Mouse (Mus musculus) mature B cell (primary cell): ENCODE results near the gene Havcr2.

Experiments
- in situ Hi-C: fragments of 300-500 bp; cut with MboI; formaldehyde crosslinking; loops from 2 replicates; pipeline ENCODE4 v1.14.3; 2019

The Havcr2 gene

GRCm38 (mm10) chr11:46454453-46455045, at the start of gene Havcr2:
Gene Havcr2, plus strand, starts transcription at chr11:46454935.
- in situ Hi-C loops = no loop called here

GRCm38 (mm10) chr11:46404986-46405385, 49.7 kb upstream of the Havcr2 start:
- in situ Hi-C loops = no loop called here

GRCm38 (mm10) chr11:46406721-46407120, 48.0 kb upstream of the Havcr2 start:
- in situ Hi-C loops = no loop called here

- in situ Hi-C loops = no loop called here
These were observed 44.6 kb upstream of the Havcr2 start for GRCm38 (mm10) chr11:46410018-46410563.

- in situ Hi-C loops = no loop called here
These were observed 36.3 kb upstream of the Havcr2 start for GRCm38 (mm10) chr11:46418438-46418837.

- in situ Hi-C loops = no loop called here
These were observed 35.9 kb upstream of the Havcr2 start for GRCm38 (mm10) chr11:46418860-46419259.

GRCm38 (mm10) chr11:46421086-46421888, 33.4 kb upstream of the Havcr2 start:
- in situ Hi-C loops = no loop called here

- in situ Hi-C loops = loop anchor here (5.0 kb wide), 1 partner anchor 41 kb away; the partner anchor contains the start of gene Itk
These were observed 26.6 kb upstream of the Havcr2 start for GRCm38 (mm10) chr11:46428131-46428530.

- in situ Hi-C loops = loop anchor here (10.0 kb wide), 1 partner anchor 125 kb away; no protein-coding TSS in a partner anchor
These were observed 24.6 kb upstream of the Havcr2 start for GRCm38 (mm10) chr11:46430123-46430522.

- in situ Hi-C loops = loop anchor here (10.0 kb wide), 1 partner anchor 126 kb away; no protein-coding TSS in a partner anchor
These were observed 23.6 kb upstream of the Havcr2 start for GRCm38 (mm10) chr11:46431129-46431528.

- in situ Hi-C loops = loop anchor here (10.0 kb wide), 1 partner anchor 131 kb away; no protein-coding TSS in a partner anchor
These were observed 19.4 kb upstream of the Havcr2 start for GRCm38 (mm10) chr11:46435363-46435762.

GRCm38 (mm10) chr11:46436760-46437458, 17.8 kb upstream of the Havcr2 start, which contains the start of gene Med7:
Gene Med7, plus strand, starts transcription at chr11:46436925.
- in situ Hi-C loops = loop anchor here (10.0 kb wide), 1 partner anchor 132 kb away; no protein-coding TSS in a partner anchor

GRCm38 (mm10) chr11:46437459-46438000, 17.2 kb upstream of the Havcr2 start:
- in situ Hi-C loops = loop anchor here (10.0 kb wide), 1 partner anchor 133 kb away; no protein-coding TSS in a partner anchor

GRCm38 (mm10) chr11:46439005-46439543, 15.7 kb upstream of the Havcr2 start:
- in situ Hi-C loops = loop anchor here (10.0 kb wide), 1 partner anchor 134 kb away; no protein-coding TSS in a partner anchor

GRCm38 (mm10) chr11:46441774-46442173, 13.0 kb upstream of the Havcr2 start:
- in situ Hi-C loops = no loop called here

- in situ Hi-C loops = no loop called here
These were observed 11.6 kb upstream of the Havcr2 start for GRCm38 (mm10) chr11:46443152-46443551.

- in situ Hi-C loops = no loop called here
These were observed 10.8 kb upstream of the Havcr2 start for GRCm38 (mm10) chr11:46443979-46444378.

- in situ Hi-C loops = no loop called here
These were observed 8.6 kb upstream of the Havcr2 start for GRCm38 (mm10) chr11:46446150-46446549.

GRCm38 (mm10) chr11:46447644-46448484, 6.9 kb upstream of the Havcr2 start:
- in situ Hi-C loops = no loop called here

GRCm38 (mm10) chr11:46449461-46450080, 5.2 kb upstream of the Havcr2 start:
- in situ Hi-C loops = no loop called here
